ENCODE assay signal across 8 mouse cellular contexts in the genomic region with DNA sequence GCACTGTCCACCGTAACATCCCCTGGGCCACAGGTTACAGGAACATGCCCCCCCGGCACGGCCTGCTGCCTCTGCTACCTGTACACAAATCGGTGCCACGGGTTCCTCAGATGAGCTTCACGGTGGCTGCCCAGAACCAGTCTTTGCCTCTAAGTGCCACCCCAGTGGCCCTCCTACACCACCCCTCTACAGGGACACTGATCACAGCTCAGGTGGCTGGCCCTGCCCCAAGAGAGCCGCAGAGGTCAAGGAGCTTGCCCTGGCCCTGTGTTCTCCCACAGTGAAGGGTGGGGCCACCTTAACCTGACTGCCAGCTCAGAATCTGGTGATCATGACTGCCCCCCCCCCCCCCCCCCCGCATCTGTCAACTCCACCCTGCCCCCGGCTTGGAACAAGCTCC. TPM values are rescaled to one million over a fixed set of nuclear protein-coding genes. Genes with fewer than 3 reads are reported as not detected.
DNase-seq lines count a peak whose midpoint lies in the region; ATAC-seq and TF ChIP-seq lines count a peak whose summit lies in the region.

A gene (plus strand): TSS at position 378 of the 400 bp plus-strand sequence.

- TF ChIP-seq POLR2A in CH12.LX (IDR thresholded peaks at IDR 0.05; ENCODE audit: low read depth, low read length) = no peak

- H3K27ac ChIP-seq in CH12.LX (ENCODE audit: insufficient read depth, low read depth) = no peak within 1 kb of the TSS
- H3K27ac ChIP-seq in hindbrain, embryonic 15.5 days (replicated peaks) = peak within 1 kb of the TSS; percentile 93; the same call in 1 of the 2 replicates
- 0 out of 2 replicates have a peak within 1 kb of the TSS, but pooled peaks have one; percentile 18 for H3K27ac ChIP-seq in limb, embryonic 12.5 days
- H3K27ac ChIP-seq in midbrain, embryonic 14.5 days (replicated peaks; ENCODE audit: low read depth, low read length) = no peak within 1 kb of the TSS

- TF ChIP-seq EP300 in CH12.LX (IDR thresholded peaks at IDR 0.05; ENCODE audit: low read length) = no peak

- H3K27me3 ChIP-seq in CH12.LX (replicated peaks) = no peaks in the 10 kb centered on the region
- no peaks in the 10 kb centered on the region for H3K27me3 ChIP-seq in hindbrain, embryonic 15.5 days
- H3K27me3 ChIP-seq in limb, embryonic 12.5 days = no peaks in the 10 kb centered on the region
- no peaks in the 10 kb centered on the region for H3K27me3 ChIP-seq in midbrain, embryonic 14.5 days (ENCODE audit: control insufficient read depth, insufficient read depth, low read length)

- peak within 1 kb of the TSS; percentile 77 to 99 (median 86) for H3K4me3 ChIP-seq in CH12.LX (replicated peaks in 1 of 3; ENCODE audit: low read depth in 2 of 3, low read length in 2 of 3, poor library complexity in 1 of 3)
- H3K4me3 ChIP-seq in hindbrain, embryonic 15.5 days = peak within 1 kb of the TSS; percentile 83
- peak within 1 kb of the TSS; percentile 86 for H3K4me3 ChIP-seq in limb, embryonic 12.5 days (replicated peaks)
- peak within 1 kb of the TSS; percentile 82 for H3K4me3 ChIP-seq in midbrain, embryonic 14.5 days (replicated peaks; ENCODE audit: low read depth, low read length)

- TF ChIP-seq CTCF in CH12.LX (conservative IDR thresholded peaks at IDR 0.05 in 1 of 2, IDR thresholded peaks at IDR 0.05 in 1 of 2; ENCODE audit: low read depth in 2 of 2, low read length in 2 of 2) = no peak

- ATAC-seq in hindbrain, embryonic 15.5 days (ENCODE audit: low FRiP score, low read depth) = no peak
- ATAC-seq in limb, embryonic 12.5 days (ENCODE audit: insufficient number of reproducible peaks, insufficient read depth, low FRiP score, low TSS enrichment, low read depth) = no peak
- ATAC-seq in midbrain, embryonic 14.5 days (ENCODE audit: low FRiP score, low TSS enrichment) = no peak

- WGBS in hindbrain, embryonic 15.5 days = 94% methylated on average over 8 of the region's 9 CpGs
- WGBS in limb, embryonic 12.5 days = 94% methylated on average over 8 of the region's 9 CpGs
- WGBS in midbrain, embryonic 14.5 days = 93% methylated on average over 9 of the region's 9 CpGs

- no peak for TF ChIP-seq RAD21 in CH12.LX (IDR thresholded peaks at IDR 0.05; ENCODE audit: low read depth, low read length)

- peak within 1 kb of the TSS; percentile 99 for H3K9ac ChIP-seq in CH12.LX (ENCODE audit: insufficient read depth, low read depth)
- H3K9ac ChIP-seq in hindbrain, embryonic 15.5 days = peak within 1 kb of the TSS; percentile 79
- H3K9ac ChIP-seq in limb, embryonic 12.5 days (replicated peaks) = peak within 1 kb of the TSS; percentile 78
- H3K9ac ChIP-seq in midbrain, embryonic 14.5 days (replicated peaks; ENCODE audit: low read length) = peak within 1 kb of the TSS; percentile 69

- in situ Hi-C loops in CH12.LX (cut with MboI; ENCODE audit: low pct_ligation_motif_present, low pct_unique_long_range_greater_than_20kb, low sequenced_read_pairs) = no loop called here

- dilution Hi-C loops in CH12.LX (cut with MboI; ENCODE audit: extremely low pct_ligation_motif_present, extremely low pct_unique_long_range_greater_than_20kb, low sequenced_read_pairs) = no loop called here

- peaks cover 33% of the 10 kb centered on the region for H3K79me2 ChIP-seq in CH12.LX (replicated peaks; ENCODE audit: control insufficient read depth, extremely low read depth, insufficient read depth, poor library complexity, severe bottlenecking)

- no peak for DNase-seq in CH12.LX (ENCODE audit: extremely low read depth)
- no peak for DNase-seq in adrenal gland, adult 8-10 months
- peak; percentile 48 for DNase-seq in gastrocnemius, postnatal 10 days
- no peak for DNase-seq in midbrain, embryonic 14.5 days
- DNase-seq in thymus, postnatal 14 days = no peak
- DNase-seq in testis, postnatal 14 days (ENCODE audit: low spot score) = no peak

- H3K36me3 ChIP-seq in CH12.LX (replicated peaks in 1 of 2; ENCODE audit: control insufficient read depth in 1 of 2, insufficient read depth in 1 of 2, low read length in 1 of 2) = peaks cover 48 to 61% of the 10 kb centered on the region in 2 experiments
- H3K36me3 ChIP-seq in hindbrain, embryonic 15.5 days = peaks cover 34% of the 10 kb centered on the region
- peaks cover 50% of the 10 kb centered on the region for H3K36me3 ChIP-seq in limb, embryonic 12.5 days
- H3K36me3 ChIP-seq in midbrain, embryonic 14.5 days (ENCODE audit: control insufficient read depth, insufficient read depth, low read length) = peaks cover 44% of the 10 kb centered on the region

- peaks cover 12 to 39% of the 10 kb centered on the region in 2 experiments for H3K4me1 ChIP-seq in CH12.LX (ENCODE audit: control insufficient read depth in 1 of 2, insufficient read depth in 2 of 2)
- peaks cover 44% of the 10 kb centered on the region for H3K4me1 ChIP-seq in hindbrain, embryonic 15.5 days (replicated peaks)
- peaks cover 46% of the 10 kb centered on the region for H3K4me1 ChIP-seq in limb, embryonic 12.5 days (replicated peaks)
- H3K4me1 ChIP-seq in midbrain, embryonic 14.5 days (ENCODE audit: control insufficient read depth, insufficient read depth, low read length) = peaks cover 29% of the 10 kb centered on the region

- H3K9me3 ChIP-seq in CH12.LX (replicated peaks; ENCODE audit: low read length) = no peaks in the 10 kb centered on the region
- no peaks in the 10 kb centered on the region for H3K9me3 ChIP-seq in hindbrain, embryonic 15.5 days
- no peaks in the 10 kb centered on the region for H3K9me3 ChIP-seq in limb, embryonic 12.5 days
- H3K9me3 ChIP-seq in midbrain, embryonic 14.5 days (ENCODE audit: control insufficient read depth, low read length) = no peaks in the 10 kb centered on the region

- H3K4me2 ChIP-seq in CH12.LX (ENCODE audit: insufficient read depth, low read depth, poor library complexity, severe bottlenecking) = peak within 1 kb of the TSS; percentile 81
- peak within 1 kb of the TSS; percentile 81 for H3K4me2 ChIP-seq in hindbrain, embryonic 15.5 days
- H3K4me2 ChIP-seq in limb, embryonic 12.5 days = peak within 1 kb of the TSS; percentile 88
- H3K4me2 ChIP-seq in midbrain, embryonic 14.5 days (ENCODE audit: low read length) = peak within 1 kb of the TSS; percentile 76

TF ChIP-seq in CH12.LX, 34 proteins besides CTCF, POLR2A, EP300 and RAD21:
- no peak for TF ChIP-seq NRF1 (IDR thresholded peaks at IDR 0.05; ENCODE audit: low read depth, low read length)
- no peak for TF ChIP-seq IRF4 (IDR thresholded peaks at IDR 0.05; ENCODE audit: low read depth, low read length)
- no peak for TF ChIP-seq RCOR1 (conservative IDR thresholded peaks at IDR 0.05; ENCODE audit: low read depth, low read length)
- TF ChIP-seq MXI1 (IDR thresholded peaks at IDR 0.05; ENCODE audit: low read depth, low read length) = no peak

RNA-seq across cellular contexts. Expression of the gene that starts here (rescaled TPM):
- 94.3 and 106 TPM in 2 replicates for total RNA-seq in CH12.LX (2012; rRNA removed)
- 68.3 and 73.8 TPM in 2 replicates for total RNA-seq in CH12.LX (2014; rRNA removed)
- 86.1 and 110 TPM in 2 replicates for polyA plus RNA-seq in CH12.LX (2012; ENCODE audit: insufficient read length, low read depth)
- total RNA-seq in adrenal gland, adult 8-10 months (2022) = 100 to 1,000 TPM in 1 of 4 experiments, 10 to 100 TPM in 3; 91.9 to 104 (median 95.0) TPM
- 10 to 100 TPM; 70.0 to 81.0 TPM for total RNA-seq in gastrocnemius, postnatal 10 days (2021)
- 291 and 302 TPM in 2 replicates for polyA plus RNA-seq in hindbrain, embryonic 15.5 days (2015; fragmentation: Nextera tagmentation; extraction: Ambion mirVana)
- polyA plus RNA-seq in limb, embryonic 12.5 days (2016; fragmentation: Nextera tagmentation; extraction: Ambion mirVana) = 137 and 150 TPM in 2 replicates
- 240 and 297 TPM in 2 replicates for polyA plus RNA-seq in midbrain, embryonic 14.5 days (2014; fragmentation: Nextera tagmentation; extraction: Ambion mirVana)

Comparison
In these comparisons a context has a peak if more than half of its experiments do, and no peak if none do; other contexts are left out.
1. H3K27ac ChIP-seq: peak in hindbrain, embryonic 15.5 days (single experiment) and limb, embryonic 12.5 days (single experiment); none in CH12.LX (single experiment) and midbrain, embryonic 14.5 days (single experiment).
2. Peak in every context shown above with its lines, with median percentiles within 50 percentile points of each other: H3K4me2 ChIP-seq, H3K4me3 ChIP-seq and H3K9ac ChIP-seq.